Mouse (Mus musculus): ENCODE measurements at regions not wholly inside any gene's neighbourhood (a gene's known extent, or its start where the extent isn't known, plus 50 kb on each side); places are given as distances from the start of the nearest gene placed in this dataset.

- no peak for TF ChIP-seq POLR2A (IDR thresholded peaks at IDR 0.05; ENCODE audit: borderline replicate concordance, insufficient read depth, low read length)
- no peak for TF ChIP-seq CTCF (IDR thresholded peaks at IDR 0.05; ENCODE audit: borderline replicate concordance, insufficient read depth, low read depth, low read length)
These were observed 133.1 kb downstream of the Mreg start for GRCm38 (mm10) chr1:72078926-72079550.
